Mouse (Mus musculus): Measurements from ENCODE around the gene Slfn2. TPM values are rescaled to one million over a fixed set of nuclear protein-coding genes. Genes with fewer than 3 reads are reported as not detected.

Gene Slfn2
- polyA plus RNA-seq, 1 experiment, result 0.11 TPM

DNA sequence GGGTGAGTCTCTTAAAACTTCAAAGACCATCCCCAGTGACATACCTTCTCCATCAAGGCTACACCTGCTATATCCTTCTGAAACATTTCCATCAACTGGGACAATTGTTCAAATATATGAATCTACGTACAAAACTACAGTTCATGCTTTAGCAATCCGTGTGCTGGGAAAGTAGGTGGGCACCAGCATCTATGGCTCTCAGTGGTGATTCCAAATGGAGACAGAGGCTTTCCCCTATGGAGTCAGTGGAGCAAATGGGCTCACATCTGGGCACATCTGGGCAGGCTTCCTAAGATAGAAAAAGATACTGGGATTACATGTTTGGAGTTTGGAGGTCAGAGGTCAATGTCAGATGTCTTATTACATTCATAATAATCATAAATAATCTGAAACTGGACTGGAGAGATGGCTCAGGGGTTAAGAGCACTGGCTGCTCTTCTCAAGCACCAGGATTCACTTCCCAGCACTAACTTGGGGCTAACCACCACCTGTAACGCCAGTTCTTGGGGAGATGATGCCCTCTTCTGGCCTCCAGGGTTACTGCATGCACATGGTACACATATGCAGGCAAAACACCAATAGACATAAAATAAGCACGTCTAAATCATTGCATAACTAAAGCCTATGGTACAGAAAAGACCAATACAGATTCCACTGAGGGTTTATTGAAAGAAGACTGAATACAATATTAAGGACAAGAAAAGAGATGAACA, 3.2 kb downstream of the Slfn2 start:
- H3K36me3 ChIP-seq (ENCODE audit: control insufficient read depth, insufficient read depth), result no peaks in the 10 kb centered on the region
- H3K27me3 ChIP-seq (ENCODE audit: control insufficient read depth, insufficient read depth, insufficient read length), result no peaks in the 10 kb centered on the region
- H3K79me2 ChIP-seq (ENCODE audit: control insufficient read depth, insufficient read depth), result no peaks in the 10 kb centered on the region
- TF ChIP-seq REST (IDR thresholded peaks at IDR 0.05; ENCODE audit: insufficient read depth, insufficient read length), result no peak
- TF ChIP-seq MYOD1 (IDR thresholded peaks at IDR 0.05; ENCODE audit: control insufficient read depth in 1 of 3, insufficient read length in 2 of 3, low read depth in 2 of 3), result no peak
- no peak overlapping the region for H3K4me2 ChIP-seq (ENCODE audit: low read depth)
- H3K4me3 ChIP-seq, result no peak overlapping the region
- H3ac ChIP-seq (ENCODE audit: control insufficient read depth, insufficient read length), result no peak overlapping the region

DNA sequence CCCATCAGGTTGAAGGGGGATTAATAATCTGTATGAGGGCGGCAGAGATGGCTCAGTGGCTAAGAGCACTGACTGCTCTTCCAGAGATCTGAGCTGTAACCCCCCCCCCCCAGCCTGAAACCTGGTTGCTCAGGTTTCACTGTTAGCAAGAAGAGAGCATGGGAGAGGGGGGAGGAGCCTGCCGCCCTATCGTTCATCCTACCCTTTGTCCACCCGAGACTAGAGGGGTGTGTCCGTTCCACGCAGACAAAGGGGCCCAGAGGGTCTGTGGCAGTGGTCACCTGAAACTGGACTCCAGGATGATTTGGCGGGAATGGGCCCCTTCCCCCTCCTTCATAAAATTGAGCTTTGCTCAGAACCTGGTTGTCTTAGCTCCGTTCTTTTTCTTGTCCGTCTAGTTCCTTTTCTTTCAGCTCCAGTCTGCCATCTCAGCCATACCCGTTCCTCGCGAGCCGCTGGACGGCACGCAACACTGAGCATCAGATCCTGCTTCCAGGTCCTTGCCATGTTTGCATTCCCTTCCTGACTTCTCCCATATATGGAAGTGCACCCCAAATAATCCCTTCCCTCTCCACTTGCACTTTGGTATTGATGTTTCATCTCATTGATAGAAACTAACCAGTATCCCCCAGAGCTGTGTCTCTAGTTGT, 5.5 kb downstream of the Slfn2 start:
- no peaks in the 10 kb centered on the region for H3K79me2 ChIP-seq (ENCODE audit: control insufficient read depth, insufficient read depth)
- H3K4me3 ChIP-seq, result no peak overlapping the region
- no peak overlapping the region for H3ac ChIP-seq (ENCODE audit: control insufficient read depth, insufficient read length)
- H3K36me3 ChIP-seq (ENCODE audit: control insufficient read depth, insufficient read depth), result no peaks in the 10 kb centered on the region
- no peak for TF ChIP-seq POLR2A (IDR thresholded peaks at IDR 0.05; ENCODE audit: insufficient read length, low read depth)
- no peak for TF ChIP-seq MYOG (IDR thresholded peaks at IDR 0.05; ENCODE audit: control insufficient read depth in 1 of 3, insufficient read depth in 1 of 3, insufficient read length in 2 of 3, low read depth in 2 of 3)
- TF ChIP-seq MYOD1 (IDR thresholded peaks at IDR 0.05; ENCODE audit: control insufficient read depth in 1 of 3, insufficient read length in 2 of 3, low read depth in 2 of 3), result no peak
- TF ChIP-seq CEBPB (IDR thresholded peaks at IDR 0.05; ENCODE audit: insufficient read depth, poor library complexity, severe bottlenecking), result no peak
- no peak for TF ChIP-seq USF1 (IDR thresholded peaks at IDR 0.05; ENCODE audit: low read depth)
- no peak for TF ChIP-seq E2F4 (IDR thresholded peaks at IDR 0.05; ENCODE audit: insufficient read depth)
- TF ChIP-seq MAX (IDR thresholded peaks at IDR 0.05; ENCODE audit: low read depth), result no peak
- no peak for TF ChIP-seq REST (IDR thresholded peaks at IDR 0.05; ENCODE audit: insufficient read depth, insufficient read length)
- TF ChIP-seq TCF12 (IDR thresholded peaks at IDR 0.05; ENCODE audit: insufficient read depth, poor library complexity, severe bottlenecking), result no peak
- TF ChIP-seq SRF (IDR thresholded peaks at IDR 0.05; ENCODE audit: control insufficient read depth, insufficient read length, low read depth), result no peak
- no peak overlapping the region for H3K4me2 ChIP-seq (ENCODE audit: low read depth)
- no peaks in the 10 kb centered on the region for H3K27me3 ChIP-seq (ENCODE audit: control insufficient read depth, insufficient read depth, insufficient read length)

DNA sequence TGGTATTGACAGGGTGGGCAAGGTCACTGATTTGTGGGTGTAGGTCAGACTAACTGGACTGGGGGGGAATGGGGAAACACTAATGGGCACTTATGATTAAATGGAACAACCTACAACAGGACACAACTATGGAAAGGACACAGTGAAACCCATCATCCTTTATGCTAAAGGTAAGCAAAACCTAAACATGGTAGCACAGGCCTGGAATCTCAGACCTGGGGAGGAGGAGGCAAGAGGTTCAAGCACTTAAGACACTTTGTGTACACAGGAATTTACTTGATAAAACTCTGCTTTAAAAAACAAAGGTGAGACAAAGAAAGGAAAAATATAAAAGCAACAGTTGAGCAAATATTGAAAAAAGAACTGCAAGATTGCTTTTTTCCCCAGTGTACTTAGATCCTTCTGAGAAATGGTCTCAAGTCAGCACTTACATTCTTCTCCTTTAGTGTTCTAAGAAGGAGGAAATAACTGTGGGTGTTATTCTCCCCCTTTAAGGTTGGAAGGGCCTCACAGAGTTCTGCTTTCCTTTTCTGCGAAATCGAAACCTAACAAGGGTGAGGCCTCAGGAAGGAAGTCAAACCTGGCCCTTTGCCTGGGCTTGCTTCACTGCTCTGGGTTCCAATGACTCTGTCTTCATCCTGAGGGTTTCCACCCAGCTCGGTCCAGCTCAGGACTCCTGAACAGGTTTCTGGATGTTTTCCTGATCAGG, 13.0 kb downstream of the Slfn2 start:
- Histone ChIP-seq H3K4me2 (ENCODE audit: low read depth) (no peak overlapping the region), H3ac (ENCODE audit: control insufficient read depth, insufficient read length) (no peak overlapping the region), H3K36me3 (ENCODE audit: control insufficient read depth, insufficient read depth) (no peaks in the 10 kb centered on the region), H3K4me3 (no peak overlapping the region), H3K79me2 (ENCODE audit: control insufficient read depth, insufficient read depth) (no peaks in the 10 kb centered on the region), H3K27me3 (ENCODE audit: control insufficient read depth, insufficient read depth, insufficient read length) (no peaks in the 10 kb centered on the region)
- no peak for TF ChIP-seq POLR2A (IDR thresholded peaks at IDR 0.05; ENCODE audit: insufficient read length, low read depth)
- TF ChIP-seq CEBPB (IDR thresholded peaks at IDR 0.05; ENCODE audit: insufficient read depth, poor library complexity, severe bottlenecking), result no peak
- no peak for TF ChIP-seq POLR2AphosphoS2 (IDR thresholded peaks at IDR 0.05; ENCODE audit: insufficient read length, low read depth)
- TF ChIP-seq TCF12 (IDR thresholded peaks at IDR 0.05; ENCODE audit: insufficient read depth, poor library complexity, severe bottlenecking), result no peak
- no peak for TF ChIP-seq USF1 (IDR thresholded peaks at IDR 0.05; ENCODE audit: low read depth)
- no peak for TF ChIP-seq REST (IDR thresholded peaks at IDR 0.05; ENCODE audit: insufficient read depth, insufficient read length)
- no peak for TF ChIP-seq TCF3 (IDR thresholded peaks at IDR 0.05; ENCODE audit: insufficient read length, low read depth)
- no peak for TF ChIP-seq E2F4 (IDR thresholded peaks at IDR 0.05; ENCODE audit: insufficient read depth)
- no peak for TF ChIP-seq MYOD1 (IDR thresholded peaks at IDR 0.05; ENCODE audit: control insufficient read depth in 1 of 3, insufficient read length in 2 of 3, low read depth in 2 of 3)
- TF ChIP-seq MAX (IDR thresholded peaks at IDR 0.05; ENCODE audit: low read depth), result no peak
- no peak for TF ChIP-seq MYOG (IDR thresholded peaks at IDR 0.05; ENCODE audit: control insufficient read depth in 1 of 3, insufficient read depth in 1 of 3, insufficient read length in 2 of 3, low read depth in 2 of 3)

DNA sequence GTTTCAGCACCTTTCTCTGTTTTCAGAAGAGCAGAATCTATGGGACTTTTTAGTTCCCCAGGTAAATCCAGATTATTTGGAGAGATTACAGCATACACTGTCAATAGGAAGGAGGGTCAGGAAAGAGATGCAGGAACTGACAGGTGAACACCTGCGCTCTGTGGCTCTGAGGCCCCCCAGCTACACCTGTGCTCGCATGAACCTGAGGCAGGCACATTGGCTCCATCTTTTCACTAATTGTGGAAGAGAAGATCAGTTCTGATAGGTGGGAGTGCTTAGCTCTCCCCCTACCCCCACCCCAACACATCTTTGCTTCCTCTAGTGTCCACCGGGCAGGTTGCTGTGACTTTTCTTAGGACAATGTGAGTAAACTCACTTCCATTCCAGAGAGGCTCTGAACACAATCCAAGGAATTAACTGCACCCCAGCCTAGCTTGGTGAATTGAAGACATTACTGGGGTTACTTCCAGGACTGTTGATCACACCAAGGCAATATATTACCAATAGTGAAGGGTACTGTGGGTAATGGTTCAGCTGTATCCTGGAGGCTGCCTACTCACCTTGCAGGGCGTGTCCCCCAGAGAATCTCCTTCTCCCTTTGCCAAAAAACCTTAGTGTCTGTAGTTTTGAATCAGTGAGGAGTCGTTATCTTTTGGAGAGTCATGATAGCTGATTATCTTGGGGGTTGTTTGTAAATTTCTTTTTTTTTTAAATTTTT, 13.7 kb downstream of the Slfn2 start:
- H3K36me3 ChIP-seq (ENCODE audit: control insufficient read depth, insufficient read depth), result no peaks in the 10 kb centered on the region
- TF ChIP-seq TCF12 (IDR thresholded peaks at IDR 0.05; ENCODE audit: insufficient read depth, poor library complexity, severe bottlenecking) (no peak), POLR2A (IDR thresholded peaks at IDR 0.05; ENCODE audit: insufficient read length, low read depth) (no peak), MAX (IDR thresholded peaks at IDR 0.05; ENCODE audit: low read depth) (no peak), CEBPB (IDR thresholded peaks at IDR 0.05; ENCODE audit: insufficient read depth, poor library complexity, severe bottlenecking) (no peak), MYOD1 (IDR thresholded peaks at IDR 0.05; ENCODE audit: control insufficient read depth in 1 of 3, insufficient read length in 2 of 3, low read depth in 2 of 3) (no peak), USF1 (IDR thresholded peaks at IDR 0.05; ENCODE audit: low read depth) (no peak)

More for the DNA sequence above, 13.7 kb downstream of the Slfn2 start:
- Histone ChIP-seq H3ac (ENCODE audit: control insufficient read depth, insufficient read length) (no peak overlapping the region), H3K79me2 (ENCODE audit: control insufficient read depth, insufficient read depth) (no peaks in the 10 kb centered on the region), H3K27me3 (ENCODE audit: control insufficient read depth, insufficient read depth, insufficient read length) (no peaks in the 10 kb centered on the region), H3K4me2 (ENCODE audit: low read depth) (no peak overlapping the region), H3K4me3 (no peak overlapping the region)

All from myocyte (in vitro differentiated cells).